Mouse (Mus musculus) midbrain, embryonic 16.5 days (tissue): ENCODE results near the gene H2-Ob. TPM values are rescaled to one million over a fixed set of nuclear protein-coding genes. Genes with fewer than 3 reads are reported as not detected.

Source experiments
- ATAC-seq: fragments of 200-750 bp; cut with Nextera tagmentation; 2 replicates; pipeline ENCODE4 v1.8.0; 2017; ENCODE audit warnings: moderate TSS enrichment
- H3K27ac ChIP-seq: fragments of 300-500 bp; sonication (generic); 2 replicates; pipeline ENCODE4 v1.5.1; 2014; ENCODE audit warnings: mild to moderate bottlenecking, low read length, mixed read lengths
- H3K27me3 ChIP-seq: fragments of 300-500 bp; sonication (generic); 2 replicates; pipeline ENCODE4 v1.6.1; 2014; ENCODE audit warnings: low read depth, low read length, mixed read lengths; ENCODE audit not compliant: control insufficient read depth, insufficient read depth
- H3K36me3 ChIP-seq: fragments of 300-500 bp; sonication (generic); 2 replicates; pipeline ENCODE4 v1.6.1; 2014; ENCODE audit warnings: mild to moderate bottlenecking, low read length, moderate library complexity, mixed read lengths; ENCODE audit not compliant: control insufficient read depth, insufficient read depth
- H3K4me1 ChIP-seq: fragments of 300-500 bp; sonication (generic); 2 replicates; pipeline ENCODE4 v1.6.1; 2014; ENCODE audit warnings: mild to moderate bottlenecking, low read length, mixed read lengths; ENCODE audit not compliant: control insufficient read depth, insufficient read depth
- H3K4me2 ChIP-seq: fragments of 300-500 bp; sonication (generic); 2 replicates; pipeline ENCODE4 v1.6.1; 2014; ENCODE audit warnings: mild to moderate bottlenecking, low read length, mixed read lengths
- H3K4me3 ChIP-seq: fragments of 300-500 bp; sonication (generic); 2 replicates; pipeline ENCODE4 v1.5.1; 2014; ENCODE audit warnings: low read depth, mild to moderate bottlenecking, low read length, moderate library complexity, mixed read lengths
- H3K9ac ChIP-seq: fragments of 300-500 bp; sonication (generic); 2 replicates; pipeline ENCODE4 v1.6.1; 2014; ENCODE audit warnings: low read depth, low read length, mixed read lengths
- H3K9me3 ChIP-seq: fragments of 300-500 bp; sonication (generic); replicated peaks from 2 replicates; pipeline ENCODE4 v1.6.1; 2014; ENCODE audit warnings: mild to moderate bottlenecking, low read length, mixed read lengths; ENCODE audit not compliant: control insufficient read depth, poor library complexity, severe bottlenecking
- WGBS: fragments of 180-500 bp; shearing (Covaris S2); extraction: QIAGEN DNeasy Blood & Tissue Kit; methylation state at CpG from one replicate; pipeline ENCODE4 v1.1.7; 2014; 5-methylcytosine and 5-hydroxymethylcytosine counted together
- polyA plus RNA-seq: library from polyadenylated mRNA; unstranded; fragments of >200 nt; fragmentation: Nextera tagmentation; extraction: Ambion mirVana; gene quantifications from 2 replicates; pipeline ENCODE4 v1.2.1, GENCODE M21; 2015

Gene H2-Ob
- polyA plus RNA-seq: 0.40 TPM in 1 of 2 replicates, not detected in the other

GRCm38 (mm10) chr17:34238706-34239105 lies at the start of gene H2-Ob:
TSS of gene H2-Ob (plus strand) at chr17:34238903.
- no peaks in the 10 kb centered on the region for H3K4me1 ChIP-seq
- no peak within 1 kb of the TSS for H3K27ac ChIP-seq
- peak; percentile 64; the same call in 1 of the 2 replicates for ATAC-seq
- no peaks in the 10 kb centered on the region for H3K27me3 ChIP-seq
- no peak within 1 kb of the TSS for H3K9ac ChIP-seq
- H3K36me3 ChIP-seq: no peaks in the 10 kb centered on the region
- no peak within 1 kb of the TSS for H3K4me2 ChIP-seq
- no peak within 1 kb of the TSS for H3K4me3 ChIP-seq
- H3K9me3 ChIP-seq: no peaks in the 10 kb centered on the region; the same call in 1 of the 2 replicates
- WGBS: 68% methylated on average over 3 of the region's 3 CpGs

- H3K4me1 ChIP-seq: peaks cover 10% of the 10 kb centered on the region; the same call in 1 of the 2 replicates
- no peak overlapping the region for H3K4me3 ChIP-seq
- no peak overlapping the region for H3K9ac ChIP-seq
- H3K27me3 ChIP-seq: peaks cover 60% of the 10 kb centered on the region
- H3K36me3 ChIP-seq: no peaks in the 10 kb centered on the region
- H3K27ac ChIP-seq: no peak overlapping the region
- no peaks in the 10 kb centered on the region for H3K9me3 ChIP-seq
- H3K4me2 ChIP-seq: no peak overlapping the region
- ATAC-seq: no peak
- 74% methylated on average over 6 of the region's 6 CpGs for WGBS
Observed at GRCm38 (mm10) chr17:34188986-34189385, 49.7 kb upstream of the H2-Ob start.

GRCm38 (mm10) chr17:34192852-34193251 lies 45.9 kb upstream of the H2-Ob start:
- H3K4me1 ChIP-seq: peaks cover 6% of the 10 kb centered on the region; the same call in 1 of the 2 replicates
- no peaks in the 10 kb centered on the region for H3K36me3 ChIP-seq
- H3K4me3 ChIP-seq: no peak overlapping the region
- 19% methylated on average over 16 of the region's 16 CpGs for WGBS
- H3K4me2 ChIP-seq: no peak overlapping the region
- ATAC-seq: no peak
- peaks cover 71% of the 10 kb centered on the region for H3K27me3 ChIP-seq
- no peak overlapping the region for H3K9ac ChIP-seq
- H3K27ac ChIP-seq: no peak overlapping the region
- no peaks in the 10 kb centered on the region for H3K9me3 ChIP-seq

- no peak overlapping the region for H3K9ac ChIP-seq
- WGBS: 58% methylated on average over 8 of the region's 8 CpGs
- H3K27ac ChIP-seq: no peak overlapping the region
- peaks cover 71% of the 10 kb centered on the region for H3K27me3 ChIP-seq
- no peaks in the 10 kb centered on the region for H3K36me3 ChIP-seq
- peaks cover 3% of the 10 kb centered on the region; the same call in 1 of the 2 replicates for H3K4me1 ChIP-seq
- no peak overlapping the region for H3K4me3 ChIP-seq
- ATAC-seq: no peak
- no peak overlapping the region for H3K4me2 ChIP-seq
- H3K9me3 ChIP-seq: no peaks in the 10 kb centered on the region
Observed at GRCm38 (mm10) chr17:34193468-34193867, 45.2 kb upstream of the H2-Ob start.

GRCm38 (mm10) chr17:34194723-34195122 lies 44.0 kb upstream of the H2-Ob start:
- no peak overlapping the region for H3K4me2 ChIP-seq
- peaks cover 75% of the 10 kb centered on the region for H3K27me3 ChIP-seq
- 86% methylated on average over 4 of the region's 4 CpGs for WGBS
- H3K36me3 ChIP-seq: no peaks in the 10 kb centered on the region
- peaks cover 3% of the 10 kb centered on the region; the same call in 1 of the 2 replicates for H3K4me1 ChIP-seq
- ATAC-seq: no peak
- no peaks in the 10 kb centered on the region for H3K9me3 ChIP-seq
- no peak overlapping the region for H3K27ac ChIP-seq
- no peak overlapping the region for H3K4me3 ChIP-seq
- no peak overlapping the region for H3K9ac ChIP-seq

GRCm38 (mm10) chr17:34196491-34196890 lies 42.2 kb upstream of the H2-Ob start:
- Histone ChIP-seq H3K9me3 (no peaks in the 10 kb centered on the region), H3K4me2 (no peak overlapping the region), H3K27ac (no peak overlapping the region), H3K9ac (no peak overlapping the region), H3K36me3 (no peaks in the 10 kb centered on the region), H3K4me3 (no peak overlapping the region), H3K27me3 (peaks cover 67% of the 10 kb centered on the region), H3K4me1 (peaks cover 3% of the 10 kb centered on the region; the same call in 1 of the 2 replicates)
- ATAC-seq: no peak
- 23% methylated on average over 12 of the region's 12 CpGs for WGBS

- Histone ChIP-seq H3K27ac (no peak within 1 kb of the TSS), H3K4me2 (peak within 1 kb of the TSS; percentile 71), H3K9ac (peak within 1 kb of the TSS; percentile 58; the same call in 1 of the 2 replicates), H3K9me3 (no peaks in the 10 kb centered on the region), H3K27me3 (peaks cover 60% of the 10 kb centered on the region), H3K4me3 (peak within 1 kb of the TSS; percentile 43), H3K4me1 (peaks cover 3% of the 10 kb centered on the region; the same call in 1 of the 2 replicates), H3K36me3 (no peaks in the 10 kb centered on the region)
- WGBS: 3% methylated on average over 41 of the region's 41 CpGs
- peak; percentile 90 for ATAC-seq
Observed at GRCm38 (mm10) chr17:34196941-34197894, 41.5 kb upstream of the H2-Ob start, which contains the start of gene Psmb8. TSS of gene Psmb8 (plus strand) at chr17:34197721.

GRCm38 (mm10) chr17:34197904-34198520 lies 40.7 kb upstream of the H2-Ob start:
- Histone ChIP-seq H3K27ac (no peak overlapping the region), H3K9ac (no peak overlapping the region), H3K36me3 (no peaks in the 10 kb centered on the region), H3K9me3 (no peaks in the 10 kb centered on the region), H3K4me3 (peak overlapping the region; percentile 43), H3K27me3 (peaks cover 52% of the 10 kb centered on the region), H3K4me1 (peaks cover 3% of the 10 kb centered on the region; the same call in 1 of the 2 replicates), H3K4me2 (peak overlapping the region; percentile 71)
- peak; percentile 27; the same call in 1 of the 2 replicates for ATAC-seq
- WGBS: 2% methylated on average over 32 of the region's 32 CpGs
